Mouse (Mus musculus) right cerebral cortex, adult 2 months (tissue): ENCODE measurements around the gene Synpo2.
"Not testable (repeated sequence)": the region's sequence is repeated elsewhere in the genome, so short reads cannot be mapped to it uniquely, and the experiment has no call there.

Source experiments
- DNase-seq, 2 experiments: peaks; one replicate each; pipeline ENCODE4 v3.0.0; 2021 to 2022; ENCODE audit warnings: low spot score in 2 of 2

Synpo2 gene

DNA sequence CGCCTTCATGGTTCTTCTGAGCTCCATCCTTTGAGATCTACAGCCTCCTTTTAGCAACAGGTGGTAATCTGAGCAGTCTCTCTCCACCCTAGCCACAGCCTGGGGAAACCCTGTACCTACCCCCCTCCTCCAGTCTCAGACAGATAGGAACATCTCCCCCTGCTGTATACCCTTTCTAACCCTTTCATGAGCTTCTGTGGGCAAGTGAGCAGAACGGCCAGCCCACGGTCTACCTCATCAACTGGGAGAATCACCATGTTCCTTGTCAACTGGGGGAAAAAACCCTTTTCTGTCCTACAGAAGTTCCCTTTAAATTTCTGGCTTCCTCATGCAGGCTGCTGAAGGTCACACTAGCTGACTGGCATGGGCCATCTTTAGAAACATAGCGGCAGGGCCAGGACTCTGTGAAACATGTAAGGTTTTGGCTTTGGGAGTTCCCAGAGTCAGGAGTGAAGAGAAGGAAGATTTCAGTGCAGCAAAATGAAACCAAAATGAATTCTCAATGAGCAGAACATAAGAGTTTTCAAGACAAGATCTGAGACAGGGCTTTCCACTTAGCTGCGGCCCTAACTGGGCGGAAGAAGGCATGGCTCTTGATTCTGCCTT lies 104.7 kb downstream of the Synpo2 start:
- DNase-seq = no peak

- no peak for DNase-seq
Measured at GRCm38 (mm10) chr3:123130314-123131150, 105.4 kb downstream of the Synpo2 start.

DNA sequence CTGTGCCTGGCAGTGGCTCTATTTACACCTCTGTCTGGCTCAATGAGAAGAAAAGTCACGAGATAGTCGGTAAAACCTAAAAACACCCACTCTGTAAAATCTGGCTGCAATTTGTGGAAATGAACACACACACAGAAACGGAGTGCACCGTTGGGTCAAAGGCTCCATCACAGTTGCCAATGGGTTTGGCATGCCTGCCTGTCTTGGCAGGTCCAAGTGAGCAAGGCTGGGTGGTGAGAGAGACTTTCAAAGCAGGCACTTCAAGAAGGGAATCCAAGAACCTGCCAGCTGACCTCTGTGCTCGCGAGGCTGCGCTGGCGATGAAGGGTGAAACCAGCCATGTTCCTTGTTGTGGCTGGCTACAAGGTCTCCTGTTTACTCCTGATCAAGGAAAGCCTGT lies 107.2 kb downstream of the Synpo2 start:
- DNase-seq = no peak

DNA sequence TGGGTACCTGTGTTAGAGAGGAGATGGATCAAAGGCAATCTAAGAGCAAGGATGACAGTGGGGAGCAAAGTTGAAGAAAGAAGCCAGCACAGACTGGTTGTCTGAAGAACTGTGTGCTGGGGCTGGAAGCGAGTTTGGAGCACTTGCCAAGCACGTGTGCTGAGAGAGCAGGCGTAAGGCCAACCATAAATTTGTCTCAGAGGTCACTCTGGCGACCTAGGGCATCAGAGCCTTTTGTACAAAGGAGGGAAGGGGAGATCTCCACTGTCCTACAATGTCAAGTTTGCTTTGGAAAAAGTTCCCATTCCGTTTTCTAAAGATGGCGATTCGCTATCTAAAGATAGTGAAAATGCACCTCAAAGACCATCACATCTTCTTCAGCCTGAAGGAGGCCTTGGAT lies 107.9 kb downstream of the Synpo2 start:
- no peak for DNase-seq

- not testable (repeated sequence) for DNase-seq
Measured at GRCm38 (mm10) chr3:123126741-123127140, 109.2 kb downstream of the Synpo2 start.

DNA sequence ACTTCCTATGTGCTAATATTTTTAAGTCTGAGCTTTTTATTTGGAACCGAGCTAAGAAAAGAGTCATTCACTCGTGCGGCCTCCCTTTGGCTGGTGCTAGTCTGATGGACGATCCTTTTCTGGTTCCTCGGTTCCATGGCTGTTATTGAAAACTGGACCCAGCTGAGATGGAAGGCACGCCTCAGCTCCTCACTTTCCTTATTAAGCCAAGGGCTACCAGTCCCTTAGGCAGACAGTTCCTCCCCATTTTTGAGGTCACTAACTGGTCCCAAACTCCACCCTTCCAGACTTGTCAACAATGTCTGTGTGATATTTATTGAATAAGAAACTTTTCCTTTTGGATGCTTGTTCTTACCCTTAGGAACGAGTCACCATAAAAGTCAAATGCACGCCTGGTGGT lies 112.1 kb downstream of the Synpo2 start:
- no peak for DNase-seq

GRCm38 (mm10) chr3:123122151-123123030 lies 113.6 kb downstream of the Synpo2 start:
- no peak for DNase-seq

GRCm38 (mm10) chr3:123116903-123117302 lies 119.0 kb downstream of the Synpo2 start:
- DNase-seq = no peak

- DNase-seq = peak; percentile 33 to 42
Measured at GRCm38 (mm10) chr3:123115770-123116527, 120.0 kb downstream of the Synpo2 start.

DNA sequence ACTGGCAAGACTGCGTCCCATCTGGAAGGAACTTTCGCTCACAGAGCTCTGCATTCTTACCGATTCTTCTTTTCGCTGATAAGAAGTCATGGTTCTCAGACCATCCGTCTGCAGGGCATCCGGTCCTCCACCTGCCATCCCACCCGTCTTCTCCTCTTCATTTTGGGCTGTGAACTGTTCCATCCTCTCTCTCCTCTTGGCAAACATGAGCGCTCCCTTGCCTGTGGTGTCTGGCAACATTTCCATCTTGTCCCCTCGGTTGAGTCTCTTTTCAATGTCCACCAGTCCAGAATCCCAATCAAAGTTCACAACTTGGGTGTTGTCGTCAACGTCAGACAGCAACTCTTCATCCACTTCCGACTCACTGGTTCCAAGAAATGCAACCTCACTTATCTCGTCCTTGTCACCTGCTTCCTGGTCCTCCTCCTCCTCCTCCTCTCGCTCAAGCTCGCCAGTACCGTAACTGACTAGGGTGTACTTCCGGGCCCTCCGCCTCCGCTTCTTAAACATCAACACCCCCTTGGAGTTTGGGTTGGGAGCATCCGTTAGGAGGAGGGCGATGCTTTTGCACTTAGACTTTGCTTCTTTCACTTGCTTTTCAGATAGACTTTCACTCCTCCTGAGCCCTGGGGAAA lies 121.8 kb downstream of the Synpo2 start:
- no peak for DNase-seq

DNA sequence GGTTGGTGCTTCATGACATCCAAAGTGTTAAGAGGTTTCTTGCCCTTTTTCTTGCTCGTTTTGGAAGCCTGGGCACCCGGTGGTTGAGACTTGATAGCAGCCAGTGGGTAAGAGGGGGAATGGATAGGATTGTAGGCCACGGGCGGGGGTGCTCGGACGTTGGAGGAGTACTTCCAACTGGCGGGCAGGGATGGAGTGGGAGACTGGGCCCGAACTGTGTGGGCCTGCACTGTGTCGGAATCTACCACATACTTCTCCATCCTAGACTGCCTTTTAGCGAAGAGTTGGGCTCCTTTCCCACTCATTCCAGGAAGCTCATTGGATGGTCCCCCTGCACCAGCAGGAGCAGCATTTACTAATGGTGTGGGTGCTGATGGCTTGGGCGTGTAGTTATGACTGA lies 123.2 kb downstream of the Synpo2 start:
- no peak for DNase-seq

DNA sequence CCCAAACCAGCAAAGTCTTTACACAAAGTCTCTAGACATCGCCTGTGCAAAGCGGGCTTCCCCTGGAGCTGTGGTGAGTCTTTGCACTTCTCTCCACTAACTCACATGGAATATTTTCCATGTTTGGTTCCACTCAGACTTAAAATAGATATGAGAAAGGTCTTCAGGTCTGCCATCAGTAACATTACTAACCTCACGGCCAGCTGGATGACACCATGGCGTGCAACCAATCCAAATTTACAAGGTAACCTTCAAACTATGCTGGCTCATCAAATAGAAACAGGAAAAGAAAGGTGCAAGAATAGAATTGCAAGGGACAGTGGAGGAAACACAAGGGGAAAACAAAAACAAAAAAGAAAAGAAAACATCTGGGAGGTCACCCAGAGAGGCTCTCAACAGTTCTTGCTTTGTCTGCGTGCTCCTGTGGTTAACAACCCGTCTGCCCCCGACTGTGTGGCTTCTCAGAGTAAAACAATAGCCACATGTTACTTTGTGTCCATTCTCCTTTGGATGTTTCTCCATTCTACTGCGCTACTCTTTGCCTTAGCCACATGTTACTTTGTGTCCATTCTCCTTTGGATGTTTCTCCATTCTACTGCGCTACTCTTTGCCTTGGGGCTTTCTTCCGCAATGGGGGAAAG lies 124.8 kb downstream of the Synpo2 start:
- DNase-seq = no peak

DNA sequence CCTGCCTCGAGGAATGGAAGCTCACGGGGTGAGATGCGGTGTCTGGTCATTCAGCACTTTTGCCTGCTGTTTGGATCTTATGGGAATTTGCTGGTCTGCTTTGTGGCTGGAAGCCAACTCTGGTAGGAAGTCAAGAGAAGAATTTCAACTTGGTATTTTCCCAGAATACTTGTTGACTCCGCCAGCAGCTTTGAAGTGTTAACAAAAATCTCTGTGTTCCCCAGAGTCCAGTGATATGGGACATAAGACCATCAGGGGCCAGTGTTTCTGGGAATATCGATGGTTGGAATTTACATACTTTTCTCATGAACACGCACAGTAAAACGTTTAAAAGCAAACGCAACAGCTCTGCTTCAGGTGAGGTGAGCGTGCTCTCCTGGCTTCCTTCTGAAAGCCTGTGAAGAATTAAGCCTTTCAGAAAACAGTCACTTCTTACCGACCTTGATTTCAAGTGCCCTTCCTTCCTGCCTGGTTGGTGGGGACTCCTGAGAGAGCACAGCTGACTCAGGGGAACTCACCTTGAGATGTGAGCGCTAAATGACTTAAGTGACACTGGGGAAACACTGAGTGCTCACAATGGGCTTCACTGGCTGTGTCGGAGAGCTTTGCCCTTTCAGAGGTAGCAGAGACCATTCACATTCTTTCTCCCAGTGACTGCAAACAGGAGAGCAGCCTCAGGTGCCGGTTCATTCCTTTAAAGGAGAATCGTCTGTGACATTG lies 128.0 kb downstream of the Synpo2 start:
- no peak for DNase-seq

DNA sequence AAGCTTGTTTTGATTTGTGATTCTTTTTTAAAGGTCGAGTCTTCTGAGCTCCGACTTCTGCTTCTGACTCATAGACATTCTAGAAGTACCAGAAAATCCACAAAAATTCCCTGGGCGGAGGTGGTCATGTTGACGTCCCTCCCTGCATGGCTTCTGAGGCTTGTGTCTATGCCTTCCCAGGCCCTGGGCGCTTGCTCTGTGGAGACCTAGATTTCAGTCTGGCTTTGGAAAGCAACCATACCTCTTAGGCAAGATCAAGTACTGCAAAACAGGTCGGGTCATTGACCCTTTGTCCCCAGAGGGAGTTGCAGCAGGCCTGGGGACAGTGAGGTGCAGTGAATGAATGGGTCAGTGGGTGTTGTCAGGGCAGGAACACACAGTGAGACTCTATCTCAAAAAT lies 131.6 kb downstream of the Synpo2 start:
- no peak for DNase-seq

DNA sequence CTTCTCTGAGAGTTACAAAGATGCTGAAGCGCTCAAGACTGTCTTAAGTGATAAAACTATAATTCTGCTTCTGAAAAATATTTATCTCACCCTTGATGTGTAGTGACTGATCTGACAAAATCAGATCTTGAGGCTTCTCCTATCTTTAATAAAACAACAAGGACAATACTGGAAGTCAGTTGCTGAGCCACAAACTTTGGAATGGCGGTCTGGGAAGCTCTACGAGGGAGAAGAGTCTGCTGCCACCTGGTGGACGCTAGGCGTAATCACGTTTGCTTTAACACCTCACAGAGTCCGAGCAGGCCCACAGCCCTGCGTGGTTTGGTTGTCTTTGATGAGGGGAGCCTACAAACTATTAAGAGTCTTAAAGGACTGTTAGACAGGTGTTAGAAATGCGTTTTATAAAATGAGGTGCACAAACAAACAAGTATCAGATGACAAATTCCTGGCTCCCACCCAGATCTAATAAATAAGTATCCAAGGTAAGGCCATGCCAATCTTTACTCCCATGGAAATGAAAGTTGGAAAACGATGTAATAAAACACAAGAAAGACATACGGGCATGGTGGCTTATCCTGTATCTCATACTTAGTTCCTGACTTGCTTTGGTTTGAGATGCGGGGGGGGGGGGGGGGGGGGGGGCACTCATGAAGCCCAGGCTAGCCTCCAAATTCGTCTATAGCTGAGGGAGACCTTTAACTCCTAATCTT lies 132.6 kb downstream of the Synpo2 start:
- DNase-seq = peak; percentile 73 to 83

- no peak for DNase-seq
Measured at GRCm38 (mm10) chr3:123101761-123102160, 134.2 kb downstream of the Synpo2 start.

- DNase-seq = no peak
Measured at GRCm38 (mm10) chr3:123095111-123095510, 140.8 kb downstream of the Synpo2 start.

DNA sequence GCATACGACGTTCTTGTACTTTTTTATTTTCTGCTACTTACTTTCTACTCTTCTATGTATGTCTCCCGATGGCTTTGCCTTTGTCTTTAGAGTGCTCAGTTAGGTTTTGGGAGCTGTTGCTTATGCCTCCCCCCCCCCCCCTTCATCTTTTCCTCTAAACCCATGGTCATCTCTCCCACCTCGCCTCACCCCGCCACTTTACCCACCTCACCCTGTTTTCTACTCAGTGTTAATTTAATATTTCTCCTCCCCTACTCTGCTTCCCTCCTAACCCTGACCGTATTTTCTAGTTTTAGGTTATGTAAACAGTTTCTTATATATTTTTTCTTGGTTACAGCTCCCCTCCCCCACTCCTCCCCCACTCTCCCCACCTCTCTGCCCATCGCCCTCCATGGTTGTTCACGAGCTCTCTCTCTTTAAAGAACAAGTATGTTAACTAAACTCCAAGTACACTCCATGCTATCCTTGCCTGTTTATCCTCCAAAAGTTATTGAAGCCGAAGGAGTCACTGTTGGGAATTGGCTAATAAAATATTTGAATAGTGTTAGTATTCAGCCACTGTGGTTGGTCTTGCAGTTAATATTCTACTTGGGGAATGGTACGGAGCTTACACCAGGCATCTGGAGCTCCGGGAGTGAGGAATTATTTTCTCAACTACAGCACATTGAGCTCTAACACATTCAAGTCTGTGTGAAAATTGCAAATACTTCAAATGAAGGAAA lies 142.1 kb downstream of the Synpo2 start:
- no peak for DNase-seq
